Mouse (Mus musculus) left cerebral cortex, postnatal 25 days (tissue): Measurements from ENCODE around the gene Washc4. TPM values are rescaled to one million over a fixed set of nuclear protein-coding genes. Genes with fewer than 3 reads are reported as not detected.
"Not testable (repeated sequence)": the region's sequence is repeated elsewhere in the genome, so short reads cannot be mapped to it uniquely, and the experiment has no call there.

Experiments
- DNase-seq, 2 experiments: peaks; one replicate each; pipeline ENCODE4 v3.0.0; 2022; ENCODE audit warnings: low spot score in 2 of 2, mixed read lengths in 1 of 2
- intact Hi-C: fragments of 180-260 bp; cut with DNase I; formaldehyde crosslinking; loops from one replicate; pipeline ENCODE4 v1.15.1; 2025
- total RNA-seq, 2 experiments: library from RNA; stranded (reverse); gene quantifications; 2 replicates each; pipeline ENCODE4 v1.2.3; 2021

The Washc4 gene
- 10 to 100 TPM; 23.1 to 25.7 TPM for total RNA-seq

- intact Hi-C loops: loop anchor here (1.0 to 10.0 kb wide), 2 partner anchors 183 to 639 kb away; partner anchors contain the start of gene D10Wsu102e
- DNase-seq: peak; percentile 95 to 96
These were observed at the start of gene Washc4 for GRCm38 (mm10) chr10:83543439-83544102. Gene Washc4, plus strand, starts transcription at chr10:83543752.

DNA sequence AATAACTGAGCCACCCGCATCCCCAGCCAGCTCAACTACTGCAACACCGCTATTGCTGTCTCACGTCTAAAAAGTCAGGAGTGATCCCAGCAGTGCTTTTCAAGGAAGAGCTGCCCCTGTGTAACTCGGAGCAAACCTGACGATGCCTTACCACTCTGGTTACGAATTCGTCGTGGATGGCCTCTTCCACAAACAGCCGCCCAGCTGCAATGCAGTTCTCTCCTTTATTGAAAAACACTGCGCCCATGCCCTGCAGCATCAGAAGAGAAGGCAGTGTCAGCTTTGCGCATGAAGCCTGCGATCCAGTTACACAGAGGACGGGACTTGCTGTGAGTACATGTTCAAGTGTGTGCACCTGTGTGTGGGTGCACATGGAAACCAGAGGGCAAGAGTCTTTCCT, 46.2 kb upstream of the Washc4 start:
- DNase-seq: no peak
- intact Hi-C loops: no loop called here

GRCm38 (mm10) chr10:83508962-83509660, 34.4 kb upstream of the Washc4 start:
- DNase-seq: peak in 1 of 2 experiments; percentile 3
- intact Hi-C loops: loop anchor here (10.0 kb wide), 1 partner anchor 554 kb away; no protein-coding TSS in a partner anchor

DNA sequence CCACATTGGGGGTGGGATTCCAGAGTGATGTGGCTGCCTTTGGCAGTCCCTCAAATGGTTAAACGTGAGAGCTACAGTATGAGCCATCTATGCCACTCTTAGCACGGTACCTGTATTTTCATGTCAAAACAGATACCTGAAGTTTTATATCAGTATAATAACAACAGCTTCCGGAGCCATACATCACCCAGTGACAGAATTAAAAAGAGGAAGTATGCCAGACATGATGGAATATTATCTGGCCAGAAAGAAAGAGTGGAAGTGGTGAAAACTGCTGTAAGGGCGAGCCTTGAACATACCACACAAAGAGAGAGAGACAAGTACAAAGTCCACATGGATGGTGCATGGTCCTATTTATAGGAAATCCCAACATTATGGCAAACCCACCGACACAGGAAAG, 32.2 kb upstream of the Washc4 start:
- intact Hi-C loops: no loop called here
- DNase-seq: no peak

GRCm38 (mm10) chr10:83513736-83514135, 29.8 kb upstream of the Washc4 start:
- intact Hi-C loops: no loop called here
- no peak for DNase-seq

GRCm38 (mm10) chr10:83520990-83521389, 22.6 kb upstream of the Washc4 start:
- intact Hi-C loops: no loop called here
- no peak for DNase-seq

GRCm38 (mm10) chr10:83524238-83524637, 19.3 kb upstream of the Washc4 start:
- intact Hi-C loops, DNase-seq: not testable (repeated sequence)

DNA sequence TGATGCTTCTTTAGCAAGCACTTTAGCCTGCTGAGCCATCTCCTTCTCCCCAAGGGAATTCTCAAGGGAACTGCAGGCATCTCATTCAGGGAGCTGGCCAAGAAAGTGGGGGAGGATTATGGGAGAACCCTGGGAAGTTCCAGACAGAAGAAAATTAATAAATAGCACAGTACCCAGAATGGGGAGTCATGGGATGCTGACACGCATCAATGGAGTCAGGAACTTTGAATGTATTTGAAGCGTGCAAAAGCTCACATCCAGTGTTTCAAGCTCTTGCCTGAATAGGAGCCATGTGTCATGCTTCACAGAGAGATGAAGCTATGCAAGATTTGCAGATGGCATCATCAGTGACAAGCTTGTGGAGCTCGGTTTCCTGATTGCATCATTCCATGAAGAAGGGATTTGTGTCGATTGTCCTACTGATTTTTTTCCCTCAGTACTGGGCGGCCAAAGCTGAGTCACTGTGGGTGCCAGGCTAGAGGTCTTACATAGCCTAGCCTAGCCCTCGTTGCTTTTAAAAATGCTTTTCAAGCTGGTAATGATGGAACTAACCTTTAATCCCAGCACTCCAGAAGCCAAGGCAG, 13.1 kb upstream of the Washc4 start:
- intact Hi-C loops: no loop called here
- no peak for DNase-seq

- intact Hi-C loops: no loop called here
These were observed 10.2 kb upstream of the Washc4 start for GRCm38 (mm10) chr10:83533258-83533909.

DNA sequence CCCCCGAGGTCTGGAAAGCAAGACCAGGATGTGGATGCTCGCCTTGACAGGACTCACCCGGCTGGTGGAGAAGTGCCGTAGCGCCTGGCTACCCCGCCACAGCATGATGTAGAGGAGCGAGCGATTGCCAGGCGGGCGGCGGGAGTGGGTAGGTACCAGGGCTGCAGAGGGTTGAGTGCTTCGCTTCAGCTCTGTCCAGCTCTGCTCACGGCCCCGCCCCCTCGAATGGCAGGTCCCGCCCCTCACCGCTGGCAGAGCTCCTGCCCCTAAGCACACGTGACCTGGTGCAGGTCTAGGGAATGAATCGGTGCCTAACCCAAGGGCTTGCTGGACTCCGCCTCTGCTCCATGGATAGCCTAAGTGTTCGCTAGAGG, 9.7 kb upstream of the Washc4 start, which contains the start of gene Aldh1l2:
Gene Aldh1l2, minus strand, starts transcription at position 231 of the 374 bp plus-strand sequence.
- peak; percentile 24 to 34 for DNase-seq
- intact Hi-C loops: no loop called here

More at GRCm38 (mm10) chr10:83533258-83533909, 10.2 kb upstream of the Washc4 start:
- peak; percentile 62 to 91 for DNase-seq

DNA sequence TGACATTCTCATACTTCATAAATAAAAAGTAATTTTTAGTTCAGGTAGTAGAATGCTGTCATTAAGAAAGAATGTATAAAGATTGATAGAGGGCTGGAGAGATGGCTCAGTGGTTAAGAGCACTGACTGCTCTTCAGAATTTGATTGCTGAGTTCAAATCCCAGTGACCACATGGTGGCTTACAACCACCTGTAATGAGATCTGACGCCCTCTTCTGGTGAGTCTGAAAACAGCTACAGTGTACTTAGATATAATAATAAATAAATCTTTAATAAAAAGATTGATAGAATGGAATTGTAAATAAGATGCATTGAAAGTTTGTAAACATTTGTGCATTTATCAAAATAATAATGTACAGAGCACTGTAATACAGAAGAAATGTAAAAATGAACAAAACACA, 7.1 kb upstream of the Washc4 start:
- DNase-seq: no peak
- intact Hi-C loops: no loop called here

DNA sequence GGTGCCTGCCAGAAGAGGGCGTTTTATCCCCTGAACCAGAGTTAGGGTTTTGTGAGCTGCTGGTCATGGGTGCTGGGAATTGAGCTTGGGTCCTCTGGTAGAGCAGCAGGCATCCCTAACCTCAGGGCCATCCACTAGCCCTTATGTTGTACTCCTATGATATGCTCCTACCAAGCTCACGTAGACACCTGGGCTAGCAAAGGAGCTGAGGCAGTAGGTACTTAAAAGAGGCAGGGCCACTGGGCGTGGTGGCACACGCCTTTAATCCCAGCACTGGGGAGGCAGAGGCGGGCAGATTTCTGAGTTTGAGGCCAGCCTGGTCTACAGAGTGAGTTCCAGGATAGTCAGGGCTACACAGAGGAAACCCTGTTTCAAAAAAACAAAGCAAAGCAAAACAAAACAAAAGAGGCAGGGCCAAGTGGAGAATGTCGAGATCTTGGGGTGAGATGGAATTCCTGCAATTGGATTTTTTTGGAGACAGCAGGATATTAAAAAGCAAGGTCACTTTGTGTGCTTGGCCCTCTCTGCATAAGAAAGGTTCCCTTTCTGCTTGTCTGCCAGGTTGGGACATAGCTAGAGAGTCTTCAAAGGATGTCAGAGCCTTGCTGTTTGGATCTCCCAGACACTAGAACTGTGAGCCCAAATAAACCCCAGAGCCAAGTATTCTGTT, 4.1 kb upstream of the Washc4 start:
- intact Hi-C loops: no loop called here
- DNase-seq: no peak

DNA sequence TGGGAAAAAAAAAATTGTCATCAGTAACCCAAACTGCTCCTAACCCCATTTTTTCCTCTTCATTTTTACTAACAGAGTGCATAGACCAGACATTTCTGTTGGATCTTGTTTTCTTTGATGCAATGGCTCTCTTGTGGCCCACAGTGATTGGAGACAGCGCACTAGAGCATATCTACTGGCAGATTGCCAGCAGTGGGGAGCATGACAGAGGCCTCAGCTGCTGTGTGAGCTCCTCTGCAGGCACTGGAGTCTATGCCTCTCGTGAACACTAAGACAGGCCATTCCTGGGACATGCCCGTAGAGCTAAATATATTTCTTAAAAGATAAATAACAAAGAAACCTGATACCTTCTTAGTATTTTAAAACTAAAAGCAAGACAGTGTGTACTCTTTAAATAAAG, 3.5 kb upstream of the Washc4 start:
- intact Hi-C loops: loop anchor here (10.0 kb wide), 1 partner anchor 635 kb away; no protein-coding TSS in a partner anchor
- DNase-seq: no peak

DNA sequence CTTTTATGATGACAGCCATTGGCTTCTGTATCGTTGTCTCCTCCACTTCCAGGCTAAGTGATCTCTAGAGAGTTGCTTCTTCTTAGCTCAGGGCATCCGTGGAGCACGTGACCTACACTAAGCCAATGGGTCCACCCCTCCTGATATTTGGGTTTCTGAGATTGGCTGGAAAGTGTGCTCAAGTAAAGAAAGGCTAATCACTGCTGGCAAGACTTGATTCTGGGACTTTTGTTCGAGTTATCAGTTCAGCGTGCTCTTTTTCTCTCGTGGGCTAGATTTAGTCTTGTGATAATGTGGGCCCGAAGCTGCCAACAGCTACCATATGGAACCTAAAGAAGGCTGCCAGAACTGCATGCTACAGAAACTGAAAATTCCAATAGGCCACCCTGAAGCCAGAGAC, 1.3 kb upstream of the Washc4 start:
- peak; percentile 23 to 77 for DNase-seq
- intact Hi-C loops: loop anchor here (10.0 kb wide), 1 partner anchor 637 kb away; no protein-coding TSS in a partner anchor

GRCm38 (mm10) chr10:83544103-83544479, 539 bp downstream of the Washc4 start:
- intact Hi-C loops: loop anchor here (10.0 kb wide), 1 partner anchor 639 kb away; no protein-coding TSS in a partner anchor
- DNase-seq: no peak

- DNase-seq: no peak
- intact Hi-C loops: loop anchor here (10.0 kb wide), 1 partner anchor 641 kb away; no protein-coding TSS in a partner anchor
These were observed 1.8 kb downstream of the Washc4 start for GRCm38 (mm10) chr10:83545341-83545740.

DNA sequence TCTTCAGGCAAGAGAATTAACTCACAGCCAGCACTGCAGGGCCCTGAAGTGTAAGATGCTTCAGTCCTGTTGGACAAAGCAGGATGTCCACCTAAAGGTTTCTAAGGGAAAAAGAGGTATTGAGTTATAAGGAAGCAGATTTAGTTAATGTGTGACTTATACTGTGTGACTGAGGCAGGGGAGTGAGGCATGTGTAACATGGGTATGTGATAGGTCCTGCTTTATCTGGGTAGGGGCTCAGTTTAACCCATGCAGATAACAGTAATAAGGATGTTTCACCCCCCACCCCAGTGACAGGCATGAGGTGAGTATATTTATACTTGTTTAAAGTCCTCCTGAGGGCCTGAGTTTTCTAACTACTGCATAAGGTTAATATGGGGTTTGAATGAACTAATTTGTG, 19.5 kb downstream of the Washc4 start:
- no peak for DNase-seq
- intact Hi-C loops: no loop called here

DNA sequence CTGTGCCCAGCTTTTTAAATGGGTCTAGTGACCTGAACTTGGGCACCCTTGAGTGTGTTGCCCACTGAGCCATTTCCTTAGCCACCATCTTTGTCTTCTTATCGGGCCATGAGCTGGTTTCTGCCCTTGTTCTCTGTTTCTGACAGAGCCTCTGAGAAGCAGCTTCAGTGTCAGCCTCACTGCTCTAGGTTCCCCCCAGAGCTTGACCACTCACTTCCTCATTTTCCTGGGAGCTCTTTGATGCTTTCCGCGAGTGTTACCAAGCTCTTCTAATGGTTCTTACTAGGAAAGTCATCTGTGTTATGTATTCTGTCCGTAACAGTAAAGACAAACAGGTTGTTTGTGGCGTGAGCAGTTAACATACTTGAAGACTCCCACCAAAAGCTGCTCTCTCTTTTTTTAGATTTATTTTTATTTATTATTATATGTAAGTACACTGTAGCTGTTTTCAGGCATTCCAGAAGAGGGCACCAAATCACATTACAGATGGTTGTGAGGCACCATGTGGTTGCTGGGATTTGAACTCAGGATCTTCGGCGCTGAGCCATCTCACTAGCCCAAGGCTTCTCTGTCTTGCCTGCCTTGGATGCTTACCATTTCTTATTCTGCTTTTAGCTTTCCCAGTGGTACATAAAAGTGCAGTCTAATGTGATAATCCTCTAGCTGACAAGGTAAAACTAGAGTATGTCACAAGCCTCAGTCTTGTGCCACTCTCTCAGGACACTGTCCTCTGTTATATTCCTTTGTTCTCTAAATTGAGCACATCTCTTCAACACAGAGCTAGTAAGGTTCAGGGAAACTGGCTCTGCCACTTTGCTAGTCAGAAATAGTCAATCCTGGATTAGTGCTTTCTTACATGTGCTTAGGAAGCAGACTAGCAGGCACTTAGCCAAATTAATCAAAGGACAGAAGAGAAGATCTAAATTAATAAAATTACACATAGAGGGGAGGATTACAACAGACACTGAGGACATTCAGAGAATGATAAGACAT, 22.2 kb downstream of the Washc4 start:
- intact Hi-C loops: no loop called here
- no peak for DNase-seq
